Mouse (Mus musculus) megakaryocyte, embryonic 14.5 days (primary cell): ENCODE data around the gene Rpl31. TPM values are rescaled to one million over a fixed set of nuclear protein-coding genes. Genes with fewer than 3 reads are reported as not detected.

ENCODE experiments used
- H3K27me3 ChIP-seq: replicated peaks from 2 replicates; pipeline ENCODE3; 2012; ENCODE audit warnings: inconsistent platforms
- H3K36me3 ChIP-seq: replicated peaks from 2 replicates; pipeline ENCODE3; 2012; ENCODE audit warnings: low read length, inconsistent platforms, mixed read lengths
- H3K4me1 ChIP-seq: 2 replicates; pipeline ENCODE4 v1.6.1; 2012; ENCODE audit warnings: inconsistent platforms
- H3K4me3 ChIP-seq: replicated peaks from 2 replicates; pipeline ENCODE3; 2012; ENCODE audit warnings: moderate library complexity, mild to moderate bottlenecking, inconsistent platforms
- H3K9me3 ChIP-seq: 2 replicates; pipeline ENCODE4 v1.6.1; 2012; ENCODE audit warnings: inconsistent platforms
- FLI1 ChIP-seq: IDR thresholded peaks from 2 replicates; pipeline ENCODE4 v1.6.1; 2012; ENCODE audit warnings: low read length, inconsistent platforms, mixed read lengths
- GATA1 ChIP-seq: IDR thresholded peaks from 3 replicates; pipeline ENCODE4 v1.6.1; 2012; ENCODE audit warnings: mixed read lengths, low read length, inconsistent platforms, borderline replicate concordance
- polyA plus RNA-seq: library from polyadenylated mRNA; stranded (reverse); fragments of >175 nt; gene quantifications from 2 replicates; pipeline ENCODE4 v1.2.3, GENCODE M21; 2012; ENCODE audit warnings: low replicate concordance; ENCODE audit not compliant: insufficient read depth

Rpl31 gene
- polyA plus RNA-seq = 83.8 and 232 TPM in 2 replicates

- H3K36me3 ChIP-seq = peaks cover 42% of the 10 kb centered on the region
- H3K4me3 ChIP-seq = peak within 1 kb of the TSS; percentile 90
- no peak for TF ChIP-seq FLI1
- no peak for TF ChIP-seq GATA1
- peaks cover 42% of the 10 kb centered on the region for H3K4me1 ChIP-seq
- no peaks in the 10 kb centered on the region for H3K9me3 ChIP-seq
- H3K27me3 ChIP-seq = no peaks in the 10 kb centered on the region
Measured at GRCm38 (mm10) chr1:39367601-39368266, at the start of gene Rpl31. TSS of gene Rpl31 (plus strand) at chr1:39367842.

GRCm38 (mm10) chr1:39317935-39318334 is 49.7 kb upstream of the Rpl31 start:
- Histone ChIP-seq H3K36me3 (peaks cover 12% of the 10 kb centered on the region), H3K27me3 (no peaks in the 10 kb centered on the region), H3K4me1 (no peaks in the 10 kb centered on the region), H3K9me3 (no peaks in the 10 kb centered on the region), H3K4me3 (no peak overlapping the region)
- TF ChIP-seq FLI1 (no peak), GATA1 (no peak)

GRCm38 (mm10) chr1:39318870-39319269 is 48.8 kb upstream of the Rpl31 start:
- no peaks in the 10 kb centered on the region for H3K9me3 ChIP-seq
- TF ChIP-seq GATA1 (no peak), FLI1 (no peak)
- no peak overlapping the region for H3K4me3 ChIP-seq
- H3K4me1 ChIP-seq = no peaks in the 10 kb centered on the region
- peaks cover 14% of the 10 kb centered on the region for H3K36me3 ChIP-seq
- no peaks in the 10 kb centered on the region for H3K27me3 ChIP-seq

GRCm38 (mm10) chr1:39321954-39322353 is 45.7 kb upstream of the Rpl31 start:
- TF ChIP-seq GATA1 = no peak
- TF ChIP-seq FLI1 = no peak
- Histone ChIP-seq H3K4me3 (no peak overlapping the region), H3K27me3 (peaks cover 4% of the 10 kb centered on the region), H3K4me1 (no peaks in the 10 kb centered on the region), H3K9me3 (no peaks in the 10 kb centered on the region), H3K36me3 (peaks cover 26% of the 10 kb centered on the region)

GRCm38 (mm10) chr1:39325228-39325627 is 42.4 kb upstream of the Rpl31 start:
- H3K36me3 ChIP-seq = peaks cover 31% of the 10 kb centered on the region
- no peaks in the 10 kb centered on the region for H3K9me3 ChIP-seq
- no peaks in the 10 kb centered on the region for H3K4me1 ChIP-seq
- no peak for TF ChIP-seq GATA1
- no peak for TF ChIP-seq FLI1
- peaks cover 6% of the 10 kb centered on the region for H3K27me3 ChIP-seq
- no peak overlapping the region for H3K4me3 ChIP-seq

GRCm38 (mm10) chr1:39327546-39327945 is 40.1 kb upstream of the Rpl31 start:
- Histone ChIP-seq H3K9me3 (no peaks in the 10 kb centered on the region), H3K4me1 (no peaks in the 10 kb centered on the region), H3K27me3 (peaks cover 15% of the 10 kb centered on the region), H3K4me3 (no peak overlapping the region), H3K36me3 (peaks cover 43% of the 10 kb centered on the region)
- TF ChIP-seq FLI1 = no peak
- TF ChIP-seq GATA1 = no peak

- Histone ChIP-seq H3K4me3 (no peak overlapping the region), H3K9me3 (no peaks in the 10 kb centered on the region), H3K27me3 (peaks cover 30% of the 10 kb centered on the region), H3K4me1 (no peaks in the 10 kb centered on the region), H3K36me3 (peaks cover 61% of the 10 kb centered on the region)
- TF ChIP-seq FLI1 (no peak), GATA1 (no peak)
Measured at GRCm38 (mm10) chr1:39330857-39331594, 36.6 kb upstream of the Rpl31 start.

GRCm38 (mm10) chr1:39332456-39332855 is 35.2 kb upstream of the Rpl31 start:
- Histone ChIP-seq H3K4me1 (no peaks in the 10 kb centered on the region), H3K36me3 (peaks cover 64% of the 10 kb centered on the region), H3K9me3 (no peaks in the 10 kb centered on the region), H3K4me3 (no peak overlapping the region), H3K27me3 (peaks cover 36% of the 10 kb centered on the region)
- TF ChIP-seq FLI1 = no peak
- TF ChIP-seq GATA1 = no peak

- H3K4me1 ChIP-seq = peaks cover 3% of the 10 kb centered on the region; the same call in 1 of the 2 replicates
- TF ChIP-seq GATA1 (no peak), FLI1 (no peak)
- no peak overlapping the region for H3K4me3 ChIP-seq
- H3K27me3 ChIP-seq = peaks cover 47% of the 10 kb centered on the region
- peaks cover 81% of the 10 kb centered on the region for H3K36me3 ChIP-seq
- H3K9me3 ChIP-seq = no peaks in the 10 kb centered on the region
Measured at GRCm38 (mm10) chr1:39335561-39336196, 32.0 kb upstream of the Rpl31 start.
